Mouse (Mus musculus): Measurements from ENCODE around the gene Enox1. TPM values are rescaled to one million over a fixed set of nuclear protein-coding genes. Genes with fewer than 3 reads are reported as not detected.
A peak's percentile ranks its signal among the peaks of the same experiment; 100 is the strongest.

The Enox1 gene
- total RNA-seq, 2 experiments from 2014 or later = 3.8 to 4.2 TPM

- DNase-seq = peak; percentile 12 to 44
These were observed 38.9 kb downstream of the Enox1 start for GRCm38 (mm10) chr14:77195314-77196020.

GRCm38 (mm10) chr14:77196246-77196645, 39.7 kb downstream of the Enox1 start:
- no peak for DNase-seq

- no peak for DNase-seq
These were observed 40.9 kb downstream of the Enox1 start for GRCm38 (mm10) chr14:77197414-77197915.

DNA sequence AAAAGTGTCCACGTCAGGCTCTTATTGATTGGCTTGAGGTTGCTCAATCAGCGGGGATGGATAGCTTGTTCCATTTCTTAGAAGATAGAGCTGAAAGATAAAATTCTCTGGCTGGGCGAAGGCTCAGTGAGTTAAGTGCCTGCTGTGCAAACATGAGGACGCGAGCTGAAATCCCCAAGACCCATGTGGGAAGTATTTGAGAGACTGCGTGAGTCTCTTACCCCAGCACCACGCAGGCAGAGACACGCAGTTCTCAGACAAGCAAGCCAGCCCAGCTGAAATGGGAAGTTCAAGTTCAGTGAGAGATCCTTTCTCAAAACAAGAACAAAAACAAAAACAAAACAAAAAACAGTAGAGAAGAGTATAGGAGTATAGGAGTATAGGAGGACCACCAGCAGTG, 54.3 kb downstream of the Enox1 start:
- no peak for DNase-seq

DNA sequence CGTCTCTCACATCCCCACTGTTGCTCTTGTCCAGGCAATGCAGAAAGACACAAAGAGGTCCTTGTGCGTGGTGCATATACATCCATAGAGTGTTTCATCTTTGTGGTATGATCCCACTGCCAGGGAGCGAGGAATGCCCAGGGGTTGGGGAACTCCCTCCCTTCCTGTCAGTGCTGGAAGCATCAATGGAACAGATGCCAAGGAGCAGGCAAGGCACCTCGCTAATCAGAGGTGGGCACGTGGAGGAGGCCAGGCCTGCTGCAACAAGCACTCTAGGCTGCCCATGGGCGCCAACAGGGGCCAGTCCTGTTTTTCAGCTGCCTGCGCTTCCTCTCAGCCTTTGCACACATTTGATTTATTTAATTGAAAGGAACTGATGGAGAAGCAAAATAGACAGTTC, 56.6 kb downstream of the Enox1 start:
- DNase-seq = no peak

GRCm38 (mm10) chr14:77214848-77215247, 58.3 kb downstream of the Enox1 start:
- no peak for DNase-seq

- no peak for DNase-seq
These were observed 68.8 kb downstream of the Enox1 start for GRCm38 (mm10) chr14:77225346-77225745.

GRCm38 (mm10) chr14:77238811-77239210, 82.2 kb downstream of the Enox1 start:
- DNase-seq = no peak

DNA sequence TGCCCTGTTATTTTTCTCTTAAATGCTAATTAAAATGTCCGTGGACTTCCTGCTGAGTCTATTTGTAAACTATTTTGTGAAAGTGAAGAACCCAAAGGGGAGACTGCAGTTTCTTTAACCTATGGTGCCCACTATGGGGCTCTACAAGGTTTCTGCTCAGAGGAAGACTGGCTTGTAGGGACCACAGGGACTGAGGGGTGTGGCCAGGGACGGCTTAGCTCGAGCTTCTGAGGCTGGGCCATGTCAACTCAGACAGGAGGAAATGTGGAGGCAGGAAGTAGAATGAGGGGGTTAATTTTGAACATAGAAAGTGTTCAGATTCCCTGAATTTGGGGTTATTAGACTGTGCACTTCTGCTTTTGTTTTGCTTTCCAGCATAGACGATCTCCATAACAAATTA, 82.8 kb downstream of the Enox1 start:
- DNase-seq = no peak

DNA sequence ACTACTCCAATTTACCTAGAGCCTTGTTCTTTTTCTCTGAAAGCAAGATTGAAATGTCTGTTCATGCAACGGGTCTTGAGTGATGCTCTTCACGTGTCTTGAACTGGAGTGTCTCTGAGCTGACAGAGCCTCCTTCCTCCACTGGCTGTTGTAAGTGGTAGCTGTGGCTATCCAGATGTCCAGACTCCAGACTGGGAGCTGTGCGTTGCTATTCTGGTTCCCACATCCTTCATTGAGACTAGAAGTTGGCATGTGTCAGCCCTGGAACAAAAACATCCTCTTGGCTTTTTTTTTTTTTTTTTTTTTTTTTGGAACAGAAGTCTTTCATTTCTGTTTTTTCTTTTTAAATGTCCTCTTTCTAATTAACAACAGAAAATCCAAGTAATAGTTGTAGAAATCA, 90.4 kb downstream of the Enox1 start:
- no peak for DNase-seq

DNA sequence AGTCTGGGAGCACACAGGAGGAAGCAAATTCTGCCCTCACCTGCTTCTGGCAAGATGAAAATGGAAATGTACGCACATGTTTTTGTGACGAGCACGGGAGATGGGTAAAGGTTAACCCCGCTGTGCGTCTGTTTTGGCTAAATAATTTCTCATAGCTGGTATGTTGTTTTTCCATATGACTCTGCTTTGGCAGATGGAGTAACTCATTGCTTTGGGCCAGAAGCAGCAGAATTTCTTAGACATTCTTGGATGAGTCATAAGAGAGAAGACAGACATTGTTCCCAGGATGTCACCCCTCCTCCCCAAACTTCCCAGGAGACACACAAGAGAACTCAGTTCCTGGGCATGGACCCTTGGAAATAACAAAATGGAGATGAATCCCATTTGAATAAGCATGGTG, 91.9 kb downstream of the Enox1 start:
- DNase-seq = no peak

DNA sequence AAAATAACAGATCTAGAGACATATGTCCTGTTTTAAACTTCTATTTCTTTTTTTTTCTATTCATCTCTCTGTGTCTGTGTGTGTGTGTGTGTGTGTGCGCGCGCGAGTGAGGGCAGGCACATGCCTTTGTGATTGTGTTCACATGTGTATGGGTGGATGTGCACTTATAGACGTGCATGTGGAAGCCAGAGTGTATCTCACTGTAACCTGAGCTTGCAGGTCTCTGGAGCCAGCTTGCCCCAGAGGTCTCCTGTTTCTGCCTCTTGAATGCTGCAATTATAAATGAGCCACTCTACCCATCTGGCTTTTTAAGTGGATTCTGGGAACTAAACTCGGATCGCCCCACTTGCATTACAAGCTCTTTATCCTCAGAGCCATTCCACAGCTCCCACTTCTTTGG, 92.4 kb downstream of the Enox1 start:
- no peak for DNase-seq

DNA sequence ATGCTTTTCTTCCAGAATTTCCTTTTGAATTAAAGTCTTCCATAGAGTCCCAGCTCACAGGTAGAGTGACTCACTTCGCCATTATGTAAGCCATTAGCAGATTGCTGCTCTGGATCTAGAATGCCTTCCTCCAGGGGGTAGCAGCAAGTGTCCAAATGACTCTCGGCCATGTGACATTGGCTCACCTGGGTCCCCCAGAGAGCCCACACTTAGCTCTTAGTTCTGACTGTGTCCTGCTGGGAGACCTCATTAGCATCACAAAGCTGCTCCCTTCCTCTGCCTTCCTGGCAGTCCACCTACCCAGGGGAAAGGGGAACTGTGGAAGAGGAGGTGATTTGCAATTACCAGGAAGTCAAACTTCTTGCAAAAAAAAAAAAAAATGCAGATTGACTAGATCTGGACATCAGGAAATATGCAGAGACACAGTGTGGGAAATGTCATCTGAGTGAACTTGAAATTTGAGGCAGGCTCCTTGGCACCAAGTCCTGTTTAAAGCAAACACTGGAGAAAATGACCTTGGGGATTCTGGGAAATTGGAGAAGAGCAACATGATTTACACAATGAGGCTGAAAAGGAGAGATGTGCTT, 94.2 kb downstream of the Enox1 start:
- peak in 1 of 2 experiments; percentile 14 for DNase-seq

GRCm38 (mm10) chr14:77255201-77255600, 98.6 kb downstream of the Enox1 start:
- no peak for DNase-seq

GRCm38 (mm10) chr14:77255711-77256110, 99.1 kb downstream of the Enox1 start:
- peak in 1 of 2 experiments; percentile 22 for DNase-seq

DNA sequence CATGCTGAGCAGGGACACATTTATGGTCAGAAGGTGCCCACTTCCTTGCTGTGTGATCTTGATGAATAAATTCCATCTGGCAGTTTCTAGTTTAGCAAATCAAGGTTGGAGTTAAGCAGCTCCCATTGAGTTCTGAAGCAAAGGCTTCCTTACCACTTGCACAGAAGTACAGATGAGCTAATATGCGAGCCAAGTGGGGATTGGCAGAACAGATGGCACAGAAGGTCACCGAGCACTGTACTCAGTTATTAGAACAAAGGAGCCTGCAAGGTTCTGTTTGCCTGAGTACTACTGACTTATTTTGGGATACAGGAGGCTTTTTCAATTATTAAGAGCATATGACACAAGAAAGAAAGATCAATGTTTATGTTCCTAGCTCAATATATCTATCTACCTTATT, 100.4 kb downstream of the Enox1 start:
- DNase-seq = peak; percentile 4 to 9

DNA sequence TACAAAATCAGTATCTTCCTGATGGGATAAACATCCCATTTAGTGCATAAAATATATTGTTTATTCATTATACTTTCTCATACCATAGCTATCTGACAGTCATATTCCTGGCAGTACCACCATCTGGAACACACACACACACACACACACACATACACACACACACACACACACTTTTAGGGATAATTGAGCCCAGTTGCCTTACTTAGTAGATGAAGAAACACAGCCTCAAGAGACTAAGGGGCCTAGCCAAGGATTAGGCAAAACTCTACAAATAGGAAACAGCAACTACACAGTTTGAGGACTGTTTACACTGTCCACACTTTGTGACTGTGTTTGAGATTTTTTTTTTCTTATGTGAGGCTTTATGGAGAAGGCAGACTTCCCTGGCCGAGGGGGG, 100.9 kb downstream of the Enox1 start:
- peak in 1 of 2 experiments; percentile 13 for DNase-seq

DNA sequence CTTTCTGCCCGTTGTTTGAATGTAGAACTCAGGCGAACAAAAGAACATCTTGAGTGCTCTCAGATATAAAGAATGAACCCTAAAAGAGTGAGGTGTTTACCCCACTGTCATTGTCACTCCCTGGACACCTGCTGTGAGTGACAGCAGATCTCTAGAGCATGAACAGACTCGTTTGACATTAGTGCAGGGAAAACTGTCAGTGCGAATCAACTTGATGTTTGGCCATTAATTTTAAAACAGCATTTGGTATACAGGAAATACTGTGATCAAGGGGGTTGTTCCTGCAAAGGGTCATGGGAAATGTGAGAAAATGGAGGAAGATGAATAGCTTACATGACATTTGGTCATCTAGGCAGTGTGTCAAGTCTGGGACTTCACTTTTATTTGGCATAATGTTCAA, 101.6 kb downstream of the Enox1 start:
- no peak for DNase-seq

GRCm38 (mm10) chr14:77259686-77260085, 103.1 kb downstream of the Enox1 start:
- peak in 1 of 2 experiments; percentile 3 for DNase-seq

DNA sequence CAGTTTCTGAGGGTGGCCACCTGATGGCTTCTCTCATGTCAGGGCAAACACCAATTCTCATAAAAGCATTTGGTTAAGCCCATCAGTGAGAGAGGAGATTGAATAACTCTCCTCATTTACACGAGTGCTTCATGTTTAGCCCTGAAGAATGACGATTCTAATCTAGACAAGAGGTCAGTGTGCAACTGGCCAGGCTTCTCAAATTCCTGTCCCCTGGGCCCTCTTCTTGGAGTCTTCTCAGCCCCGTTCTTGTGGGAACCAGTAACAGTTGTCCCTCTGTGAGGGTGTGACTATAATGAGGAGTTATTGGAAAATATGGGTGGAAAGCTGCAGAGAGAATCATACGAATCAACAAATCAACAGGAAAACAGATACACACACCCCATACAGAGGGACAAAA, 103.5 kb downstream of the Enox1 start:
- peak in 1 of 2 experiments; percentile 24 for DNase-seq

- DNase-seq = no peak
These were observed 110.5 kb downstream of the Enox1 start for GRCm38 (mm10) chr14:77266805-77267771.

DNA sequence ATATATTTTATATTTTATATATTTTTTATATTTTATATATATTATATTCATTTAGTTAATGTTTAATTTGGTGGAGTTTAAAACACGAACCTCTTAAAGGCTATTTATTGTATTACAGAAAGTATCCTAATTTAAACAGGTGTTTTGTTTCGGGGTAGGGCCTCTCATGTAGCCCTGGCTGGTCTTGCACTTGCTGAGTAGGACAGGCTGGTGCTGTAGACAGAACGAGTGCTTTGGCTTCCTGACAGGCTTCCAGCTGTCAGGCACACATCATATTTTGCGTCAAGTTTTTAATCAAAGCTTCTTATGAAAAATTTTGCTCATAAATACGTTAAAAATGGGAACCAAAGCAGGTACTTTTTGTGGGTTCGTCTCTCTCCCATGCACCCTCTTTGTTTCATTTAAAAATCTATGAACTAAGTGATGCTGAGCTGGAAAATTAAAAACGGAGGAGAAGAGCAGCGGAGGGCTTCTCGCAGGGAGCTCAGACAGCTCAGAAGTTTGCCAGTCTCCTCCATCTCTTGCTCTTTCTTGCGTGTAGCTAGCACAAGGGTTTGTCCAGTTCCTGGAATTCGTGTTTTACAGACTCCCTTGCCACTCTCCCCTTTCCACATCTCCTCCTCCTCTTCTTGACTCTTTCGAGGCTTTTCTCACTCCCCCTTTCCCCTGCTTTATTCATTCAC, 115.8 kb downstream of the Enox1 start:
- DNase-seq = no peak
